Mouse (Mus musculus) myocyte (in vitro differentiated cells): Measurements from ENCODE around the gene Trim9. TPM values are rescaled to one million over a fixed set of nuclear protein-coding genes. Genes with fewer than 3 reads are reported as not detected.

Experiments used
- H3K27me3 ChIP-seq: one replicate; pipeline ENCODE4 v1.6.1; 2011; ENCODE audit not compliant: control insufficient read depth, insufficient read depth, insufficient read length
- H3K36me3 ChIP-seq: one replicate; pipeline ENCODE4 v1.6.1; 2011; ENCODE audit not compliant: control insufficient read depth, insufficient read depth
- H3K4me2 ChIP-seq: one replicate; pipeline ENCODE4 v1.6.1; 2011; ENCODE audit warnings: low read depth, control low read depth
- H3K4me3 ChIP-seq: one replicate; pipeline ENCODE4 v1.5.1; 2011; ENCODE audit warnings: mild to moderate bottlenecking, control low read depth, moderate library complexity
- H3K79me2 ChIP-seq: one replicate; pipeline ENCODE4 v1.6.1; 2011; ENCODE audit not compliant: control insufficient read depth, insufficient read depth
- H3ac ChIP-seq: one replicate; pipeline ENCODE4 v1.6.1; 2011; ENCODE audit not compliant: control insufficient read depth, insufficient read length
- CEBPB ChIP-seq: IDR thresholded peaks from 2 replicates; pipeline ENCODE4 v1.6.1; 2011; ENCODE audit warnings: mild to moderate bottlenecking, moderate library complexity; ENCODE audit not compliant: poor library complexity, insufficient read depth, severe bottlenecking
- E2F4 ChIP-seq: IDR thresholded peaks from one replicate; pipeline ENCODE4 v1.6.1; 2011; ENCODE audit warnings: mild to moderate bottlenecking, control low read depth, moderate library complexity; ENCODE audit not compliant: insufficient read depth
- MAX ChIP-seq: IDR thresholded peaks from one replicate; pipeline ENCODE4 v1.6.1; 2011; ENCODE audit warnings: low read depth, mild to moderate bottlenecking, control low read depth
- MYOD1 ChIP-seq, 3 experiments: IDR thresholded peaks; one replicate each; pipeline ENCODE4 v1.6.1; 2011; ENCODE audit warnings: control low read depth in 2 of 3, low read depth in 2 of 3, mild to moderate bottlenecking in 2 of 3, moderate library complexity in 1 of 3; ENCODE audit not compliant: insufficient read length in 2 of 3, control insufficient read depth in 1 of 3
- MYOG ChIP-seq, 3 experiments: IDR thresholded peaks; one replicate each; pipeline ENCODE4 v1.6.1; 2011; ENCODE audit warnings: control low read depth in 2 of 3, low read depth in 2 of 3, mild to moderate bottlenecking in 2 of 3; ENCODE audit not compliant: insufficient read length in 2 of 3, control insufficient read depth in 1 of 3, insufficient read depth in 1 of 3
- POLR2A ChIP-seq: IDR thresholded peaks from one replicate; pipeline ENCODE4 v1.6.1; 2011; ENCODE audit warnings: low read depth, mild to moderate bottlenecking, control low read depth, moderate library complexity; ENCODE audit not compliant: insufficient read length
- POLR2AphosphoS2 ChIP-seq: IDR thresholded peaks from one replicate; pipeline ENCODE4 v1.6.1; 2011; ENCODE audit warnings: low read depth, control low read depth; ENCODE audit not compliant: insufficient read length
- REST ChIP-seq: IDR thresholded peaks from one replicate; pipeline ENCODE4 v1.6.1; 2011; ENCODE audit warnings: mild to moderate bottlenecking, control low read depth, moderate library complexity; ENCODE audit not compliant: insufficient read depth, insufficient read length
- SRF ChIP-seq: IDR thresholded peaks from one replicate; pipeline ENCODE4 v1.6.1; 2011; ENCODE audit warnings: low read depth; ENCODE audit not compliant: control insufficient read depth, insufficient read length
- TCF12 ChIP-seq: IDR thresholded peaks from one replicate; pipeline ENCODE4 v1.6.1; 2011; ENCODE audit warnings: mild to moderate bottlenecking, control low read depth; ENCODE audit not compliant: poor library complexity, insufficient read depth, severe bottlenecking
- TCF3 ChIP-seq: IDR thresholded peaks from one replicate; pipeline ENCODE4 v1.6.1; 2011; ENCODE audit warnings: low read depth, control low read depth; ENCODE audit not compliant: insufficient read length
- USF1 ChIP-seq: IDR thresholded peaks from one replicate; pipeline ENCODE4 v1.6.1; 2011; ENCODE audit warnings: low read depth, mild to moderate bottlenecking, control low read depth, moderate library complexity
- polyA plus RNA-seq: library from polyadenylated mRNA; unstranded; fragments of >200 nt; fragmentation: generic; extraction: Trizol; gene quantifications from one replicate; pipeline ENCODE4 v1.2.1, GENCODE M21; 2012; ENCODE audit warnings: missing spikeins

The Trim9 gene
- polyA plus RNA-seq, 1 experiment, result not detected

DNA sequence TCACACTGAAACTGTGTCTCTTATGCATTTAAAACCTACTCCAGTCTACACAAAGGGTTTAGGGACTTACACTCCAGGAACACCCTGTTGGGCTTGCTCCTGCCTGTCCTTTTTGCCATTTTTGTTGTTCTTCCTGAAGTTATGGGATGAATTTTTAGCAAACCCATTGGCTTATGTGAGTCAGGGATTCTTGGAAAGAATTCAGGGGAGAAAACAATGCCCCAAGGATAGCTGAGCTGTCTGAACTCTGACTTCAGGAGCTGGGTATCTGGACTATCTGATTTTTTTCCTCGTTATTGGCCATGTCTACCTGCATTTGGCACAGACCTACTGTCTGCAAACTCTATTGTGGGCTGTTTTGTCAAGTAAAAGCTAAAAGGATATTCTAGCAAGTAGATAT is 20.5 kb downstream of the Trim9 start:
- no peak overlapping the region for H3K4me3 ChIP-seq
- no peaks in the 10 kb centered on the region for H3K36me3 ChIP-seq
- H3K79me2 ChIP-seq, result no peaks in the 10 kb centered on the region
- no peak for TF ChIP-seq USF1
- TF ChIP-seq MYOD1 (IDR thresholded peaks at IDR 0.05; ENCODE audit: control insufficient read depth in 1 of 3, insufficient read length in 2 of 3, low read depth in 2 of 3), result no peak
- TF ChIP-seq CEBPB, result no peak
- no peak for TF ChIP-seq POLR2A
- TF ChIP-seq REST, result no peak
- no peak for TF ChIP-seq TCF12
- TF ChIP-seq POLR2AphosphoS2, result no peak
- no peak for TF ChIP-seq E2F4
- no peak for TF ChIP-seq MAX
- TF ChIP-seq TCF3, result no peak
- TF ChIP-seq MYOG (IDR thresholded peaks at IDR 0.05; ENCODE audit: control insufficient read depth in 1 of 3, insufficient read depth in 1 of 3, insufficient read length in 2 of 3, low read depth in 2 of 3), result no peak
- no peak for TF ChIP-seq SRF
- no peak overlapping the region for H3ac ChIP-seq
- H3K4me2 ChIP-seq, result no peak overlapping the region
- peaks cover 13% of the 10 kb centered on the region for H3K27me3 ChIP-seq

DNA sequence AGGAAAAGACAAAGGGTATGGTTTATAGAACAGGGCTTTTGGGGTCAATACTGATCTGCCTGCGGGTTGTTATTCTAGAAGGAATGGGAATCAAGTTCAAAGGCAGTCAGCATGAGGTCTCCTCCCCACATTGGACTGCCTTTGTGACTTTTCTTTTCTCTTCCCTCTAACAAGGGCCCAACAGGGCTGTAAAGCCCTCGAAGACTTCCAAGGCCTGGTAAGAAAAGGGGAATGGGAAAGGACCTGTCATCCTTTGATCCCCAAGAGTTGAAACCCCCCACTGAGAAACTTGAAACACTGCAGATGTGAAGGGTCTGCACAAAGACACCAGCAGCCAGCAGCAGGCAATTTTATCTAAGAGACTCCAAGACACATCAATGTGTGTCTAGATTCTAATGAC is 21.0 kb downstream of the Trim9 start:
- H3K4me3 ChIP-seq, result no peak overlapping the region
- H3K27me3 ChIP-seq, result peaks cover 13% of the 10 kb centered on the region
- no peaks in the 10 kb centered on the region for H3K36me3 ChIP-seq
- no peaks in the 10 kb centered on the region for H3K79me2 ChIP-seq
- no peak for TF ChIP-seq MYOD1 (IDR thresholded peaks at IDR 0.05; ENCODE audit: control insufficient read depth in 1 of 3, insufficient read length in 2 of 3, low read depth in 2 of 3)
- TF ChIP-seq MYOG (IDR thresholded peaks at IDR 0.05; ENCODE audit: control insufficient read depth in 1 of 3, insufficient read depth in 1 of 3, insufficient read length in 2 of 3, low read depth in 2 of 3), result no peak
- no peak for TF ChIP-seq TCF12
- TF ChIP-seq POLR2AphosphoS2, result no peak
- no peak for TF ChIP-seq MAX
- TF ChIP-seq REST, result no peak
- TF ChIP-seq CEBPB, result no peak
- no peak for TF ChIP-seq SRF
- no peak for TF ChIP-seq TCF3
- TF ChIP-seq POLR2A, result no peak
- TF ChIP-seq USF1, result no peak
- no peak for TF ChIP-seq E2F4
- H3K4me2 ChIP-seq, result no peak overlapping the region
- no peak overlapping the region for H3ac ChIP-seq

DNA sequence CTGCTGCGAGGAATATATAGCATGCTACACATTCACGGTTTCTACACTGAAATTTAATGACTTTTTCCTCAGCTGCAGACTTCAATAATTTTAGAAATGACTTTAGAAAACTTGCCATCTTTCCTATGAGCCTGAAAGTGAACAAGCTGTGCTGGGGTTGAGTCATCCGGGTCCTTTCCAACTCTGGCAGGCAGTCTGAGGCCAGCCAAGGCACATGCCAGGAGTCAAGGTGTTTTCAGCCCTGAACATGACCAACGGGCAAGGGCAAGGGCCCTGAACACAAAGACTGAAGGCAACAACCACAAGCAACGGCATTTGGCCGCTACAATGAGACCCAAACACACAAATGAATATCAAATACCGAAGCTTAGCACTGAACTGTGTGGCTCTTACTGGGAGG is 21.6 kb downstream of the Trim9 start:
- H3K4me2 ChIP-seq, result no peak overlapping the region
- peaks cover 13% of the 10 kb centered on the region for H3K27me3 ChIP-seq
- H3K36me3 ChIP-seq, result no peaks in the 10 kb centered on the region
- H3ac ChIP-seq, result no peak overlapping the region
- TF ChIP-seq MYOD1 (IDR thresholded peaks at IDR 0.05; ENCODE audit: control insufficient read depth in 1 of 3, insufficient read length in 2 of 3, low read depth in 2 of 3) (no peak), REST (no peak), SRF (no peak), E2F4 (no peak), POLR2AphosphoS2 (no peak), MYOG (IDR thresholded peaks at IDR 0.05; ENCODE audit: control insufficient read depth in 1 of 3, insufficient read depth in 1 of 3, insufficient read length in 2 of 3, low read depth in 2 of 3) (no peak), TCF12 (no peak), USF1 (no peak), MAX (no peak), CEBPB (no peak), POLR2A (no peak)
- H3K4me3 ChIP-seq, result no peak overlapping the region
- no peaks in the 10 kb centered on the region for H3K79me2 ChIP-seq

GRCm38 (mm10) chr12:70322790-70323189 is 24.6 kb downstream of the Trim9 start:
- Histone ChIP-seq H3ac (no peak overlapping the region), H3K36me3 (no peaks in the 10 kb centered on the region), H3K4me3 (no peak overlapping the region), H3K79me2 (no peaks in the 10 kb centered on the region), H3K27me3 (peaks cover 10% of the 10 kb centered on the region), H3K4me2 (no peak overlapping the region)
- TF ChIP-seq MYOG (IDR thresholded peaks at IDR 0.05; ENCODE audit: control insufficient read depth in 1 of 3, insufficient read depth in 1 of 3, insufficient read length in 2 of 3, low read depth in 2 of 3) (no peak), TCF3 (no peak), REST (no peak), TCF12 (no peak), CEBPB (no peak), MYOD1 (IDR thresholded peaks at IDR 0.05; ENCODE audit: control insufficient read depth in 1 of 3, insufficient read length in 2 of 3, low read depth in 2 of 3) (no peak), POLR2A (no peak)
